Mouse (Mus musculus) layer of hippocampus, adult 9-10 months (tissue): ENCODE results near the gene Fgf9.

Source experiments
- DNase-seq: peaks from one replicate; pipeline ENCODE4 v3.0.0; 2022; ENCODE audit warnings: low spot score

Gene Fgf9

DNA sequence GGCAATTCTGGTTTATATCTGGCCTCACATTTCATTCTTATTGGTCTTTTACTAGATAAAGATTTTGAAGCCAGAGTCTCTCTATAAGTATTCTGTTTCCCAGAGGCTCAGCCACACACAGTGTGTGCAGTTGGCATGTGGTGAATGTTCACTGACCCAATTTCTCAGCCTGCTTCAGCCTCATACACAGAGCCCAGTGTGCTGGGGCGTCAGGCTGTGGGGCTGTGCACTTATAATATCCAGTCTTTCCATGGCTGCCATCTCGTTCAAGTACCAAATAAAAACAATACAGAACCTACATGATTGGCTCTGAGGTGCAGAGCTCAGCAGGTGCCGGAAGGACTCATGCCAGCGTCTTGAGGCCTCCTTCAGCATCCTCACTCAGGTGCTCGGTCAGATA is 19.1 kb downstream of the Fgf9 start:
- DNase-seq, result no peak

DNA sequence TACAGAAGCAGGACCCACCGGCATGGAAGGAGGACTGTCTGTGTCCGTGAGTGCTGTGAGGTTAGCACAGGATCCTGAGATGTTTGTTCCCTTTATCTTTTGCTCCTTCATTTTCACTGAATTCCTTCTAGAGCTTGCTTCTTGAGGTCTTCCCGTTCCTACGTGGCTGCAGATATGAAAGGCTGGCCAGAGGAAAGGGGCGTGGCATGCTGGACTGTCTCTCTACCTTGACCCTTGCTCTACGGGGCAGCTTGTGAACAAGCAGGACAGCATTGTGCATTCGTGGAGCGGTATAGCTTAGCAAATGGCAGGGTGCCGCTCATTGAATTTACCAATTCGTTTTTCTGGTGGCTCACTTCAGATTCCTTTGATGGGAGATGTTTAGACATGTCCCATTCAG is 21.0 kb downstream of the Fgf9 start:
- DNase-seq, result no peak

DNA sequence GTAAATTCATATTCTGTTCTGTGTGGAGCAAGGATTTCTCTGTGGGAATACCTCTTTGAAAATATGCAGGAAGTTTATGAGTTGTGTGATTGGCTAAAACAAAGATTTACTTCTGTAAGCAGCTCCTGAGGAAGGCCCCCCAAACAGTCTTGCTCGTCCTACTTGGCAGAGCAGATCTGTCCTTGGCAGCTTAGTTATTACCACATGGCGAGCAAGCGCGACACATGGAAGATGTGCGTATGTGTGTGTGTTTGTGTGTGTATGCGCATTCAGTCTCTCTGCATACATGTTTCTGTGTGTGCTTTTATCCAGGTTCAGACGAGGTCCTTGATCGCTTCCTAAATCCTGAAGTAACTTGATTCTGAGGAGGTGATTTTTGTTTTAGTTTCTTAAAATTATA is 29.3 kb downstream of the Fgf9 start:
- DNase-seq, result no peak

DNA sequence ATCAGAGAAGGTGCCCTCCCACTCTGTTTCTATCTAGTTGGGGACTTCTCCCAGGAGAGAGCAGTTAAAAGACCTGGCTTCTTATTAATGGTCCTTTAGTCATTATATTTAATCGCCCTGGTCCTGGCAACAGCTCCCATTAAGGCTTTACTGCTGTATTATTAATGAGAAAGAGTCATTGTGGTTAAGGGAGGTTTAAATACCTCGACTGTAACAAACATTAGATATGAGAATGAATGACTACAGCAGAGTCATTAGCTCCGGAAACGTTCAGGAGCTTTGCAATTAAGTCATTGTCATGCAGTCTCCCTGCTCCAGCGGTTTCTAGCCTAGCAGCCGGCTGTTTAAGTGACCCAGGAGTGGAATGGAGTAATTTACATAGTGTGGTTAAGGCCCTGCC is 31.0 kb downstream of the Fgf9 start:
- no peak for DNase-seq

DNA sequence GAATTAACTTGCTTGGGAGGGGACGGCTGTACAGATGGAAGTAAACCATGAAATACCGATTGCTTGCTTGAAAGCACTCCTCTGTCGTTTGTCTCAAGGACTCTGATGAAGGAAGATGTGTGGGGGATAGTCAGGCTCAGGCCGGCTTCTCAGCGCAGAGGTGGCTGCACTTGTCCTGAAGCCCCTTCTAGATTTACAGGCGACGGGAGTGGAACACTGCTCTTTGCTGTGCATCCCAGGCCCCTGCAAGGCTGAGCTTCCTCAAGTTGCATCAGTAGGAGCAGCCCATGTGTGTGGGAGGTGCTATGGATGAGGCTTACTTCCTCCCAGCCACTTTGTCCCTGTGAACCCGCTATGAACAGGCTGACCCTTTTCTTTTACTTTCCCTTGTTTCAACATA is 33.9 kb downstream of the Fgf9 start:
- no peak for DNase-seq

DNA sequence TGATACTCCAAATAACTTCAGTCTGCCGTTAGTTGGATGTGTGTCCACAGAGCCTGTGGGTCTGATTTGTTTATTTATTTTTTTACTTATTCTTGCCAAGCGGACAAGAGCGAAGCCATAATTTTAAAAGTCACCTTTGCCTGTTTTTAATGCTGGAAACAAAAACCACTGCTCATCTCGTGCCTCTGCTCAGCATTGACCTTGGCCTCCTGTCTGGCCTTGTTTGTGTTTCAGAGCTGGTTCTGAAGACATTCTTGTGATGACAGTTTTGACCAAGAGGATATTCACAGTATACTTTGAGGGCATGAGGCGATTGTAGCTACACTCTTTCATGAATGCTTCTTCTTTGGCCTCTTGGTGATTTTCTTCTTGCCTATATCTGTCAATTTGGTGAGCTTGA is 35.2 kb downstream of the Fgf9 start:
- DNase-seq, result no peak

DNA sequence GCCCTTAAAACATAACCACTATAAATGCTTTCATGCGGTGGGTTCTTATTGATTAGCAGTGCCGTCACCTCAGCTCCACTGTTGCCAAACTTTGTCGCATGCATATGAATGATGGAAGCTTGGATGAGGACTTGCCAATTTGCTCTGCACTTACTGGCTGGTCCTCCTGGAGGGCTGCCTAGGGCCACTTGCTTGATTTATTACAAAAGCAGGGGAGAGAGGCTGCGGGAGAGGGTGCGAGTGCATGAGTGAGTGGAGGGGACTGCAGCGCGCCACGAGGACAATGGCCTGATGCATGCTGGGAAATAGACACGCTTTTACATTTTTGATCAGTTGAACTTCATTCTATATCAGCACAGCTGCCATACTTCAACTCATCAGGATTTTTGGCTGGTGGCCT is 39.3 kb downstream of the Fgf9 start:
- DNase-seq, result no peak

DNA sequence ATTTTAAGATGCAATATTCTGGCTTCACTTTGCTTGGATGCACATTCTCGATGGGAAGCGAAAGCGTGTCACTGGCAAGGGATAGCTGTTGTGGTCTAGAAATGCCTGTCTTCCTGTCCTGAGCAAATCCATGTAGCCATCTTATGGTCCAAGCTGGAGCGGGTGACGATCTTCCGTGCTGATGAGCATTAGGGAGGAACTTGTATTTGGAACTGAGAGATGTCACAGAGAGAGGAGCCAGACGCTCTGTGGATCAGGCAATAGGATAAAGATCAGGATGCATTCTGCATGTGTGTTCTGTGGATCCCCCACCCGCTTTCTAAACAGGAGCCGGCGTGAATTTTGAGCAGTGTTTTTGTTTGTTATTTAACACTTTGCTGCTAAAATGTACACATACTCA is 41.2 kb downstream of the Fgf9 start:
- DNase-seq, result no peak

DNA sequence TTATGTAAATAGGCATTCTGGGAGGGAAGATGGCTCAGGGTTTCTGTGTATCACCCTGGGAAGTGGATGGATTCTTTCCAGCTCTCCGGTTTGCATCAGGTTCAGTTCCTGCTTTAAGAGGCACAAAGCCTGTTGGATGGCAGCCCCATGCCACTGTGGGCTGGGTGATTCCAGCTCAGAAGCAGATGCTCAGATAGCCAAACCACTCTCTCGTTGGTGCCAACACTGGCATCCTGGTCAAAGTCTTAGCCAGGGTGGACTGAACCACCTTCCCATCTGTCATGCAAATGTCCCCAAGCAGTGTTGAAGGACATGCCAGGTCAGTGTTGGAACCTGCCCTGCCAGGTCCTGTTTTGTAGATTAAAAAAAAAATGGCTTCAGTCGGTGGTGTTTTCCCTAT is 42.0 kb downstream of the Fgf9 start:
- DNase-seq, result no peak

DNA sequence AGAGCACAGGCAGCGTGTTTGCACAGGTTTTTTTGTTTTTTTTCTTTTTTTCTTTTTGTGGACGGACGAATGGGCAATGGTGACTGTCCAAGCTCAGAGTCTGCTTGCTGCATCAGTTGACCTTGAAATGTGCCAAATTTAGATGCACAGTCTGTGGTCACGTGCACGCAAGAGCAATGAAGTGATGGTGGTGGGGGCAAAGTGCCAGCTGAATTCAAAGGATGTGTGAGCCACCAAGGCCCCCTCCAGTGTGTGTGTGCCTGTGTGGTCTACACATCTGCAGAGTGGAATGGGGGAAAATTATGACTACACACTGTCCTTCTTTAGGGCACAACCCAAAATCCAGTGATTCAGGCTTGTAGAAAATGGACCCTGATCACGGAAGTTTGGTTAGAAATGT is 42.8 kb downstream of the Fgf9 start:
- DNase-seq, result no peak

DNA sequence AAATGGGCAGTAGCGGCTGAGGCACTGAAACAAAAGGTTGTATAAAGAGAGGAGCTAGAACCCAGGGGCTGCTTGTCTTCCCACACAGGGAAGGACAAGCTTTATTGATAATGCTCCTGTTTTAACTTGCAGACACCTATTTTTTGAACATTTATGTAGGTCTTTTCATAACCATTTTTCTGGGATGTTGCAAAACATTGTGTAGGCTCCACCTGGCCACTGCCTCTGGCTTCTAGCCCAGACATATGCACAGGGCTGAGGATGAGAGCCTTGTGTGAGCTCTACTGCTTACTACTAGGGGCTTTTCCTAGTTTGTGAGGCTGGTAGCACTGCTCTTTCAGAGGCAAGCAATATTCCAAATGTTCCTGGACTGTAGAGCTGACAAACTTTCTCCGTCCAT is 43.8 kb downstream of the Fgf9 start:
- no peak for DNase-seq

DNA sequence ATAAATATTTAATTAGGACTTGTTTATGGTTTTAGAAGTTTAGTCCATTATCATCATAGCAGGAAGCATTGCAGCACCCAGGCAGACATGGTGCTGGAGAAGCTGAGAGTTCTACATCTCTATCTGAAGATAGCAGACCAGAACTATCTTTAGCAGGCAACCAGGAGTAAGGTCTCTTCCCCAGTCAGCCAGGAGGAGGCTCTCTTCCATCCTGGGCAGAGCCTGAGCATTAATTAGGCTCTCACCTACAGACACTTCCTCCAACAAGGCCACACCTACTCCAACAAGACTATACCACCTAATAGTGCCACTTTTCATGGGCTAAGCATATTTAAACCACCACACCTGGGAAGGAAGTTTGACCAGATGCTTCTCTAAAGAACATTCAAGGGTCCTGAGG is 54.3 kb downstream of the Fgf9 start:
- DNase-seq, result no peak

DNA sequence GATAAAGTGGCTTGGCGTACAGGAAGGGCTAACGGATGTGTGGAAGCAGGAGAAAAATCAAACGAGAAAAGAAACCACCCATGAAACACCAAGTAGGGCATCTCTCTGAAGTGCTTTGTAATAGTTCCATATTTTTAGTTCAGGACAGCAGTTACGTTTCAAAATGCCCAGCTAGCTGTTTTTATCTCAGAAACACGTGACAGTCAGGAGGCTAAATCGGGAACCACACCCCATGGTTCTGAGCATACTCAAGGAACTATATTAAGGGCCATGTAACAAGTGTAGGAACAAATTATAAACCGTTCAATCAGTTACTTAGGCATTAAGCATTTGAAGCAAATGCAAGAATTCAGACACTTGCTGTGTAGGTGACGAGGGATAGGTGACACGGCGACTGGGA is 56.2 kb downstream of the Fgf9 start:
- no peak for DNase-seq

DNA sequence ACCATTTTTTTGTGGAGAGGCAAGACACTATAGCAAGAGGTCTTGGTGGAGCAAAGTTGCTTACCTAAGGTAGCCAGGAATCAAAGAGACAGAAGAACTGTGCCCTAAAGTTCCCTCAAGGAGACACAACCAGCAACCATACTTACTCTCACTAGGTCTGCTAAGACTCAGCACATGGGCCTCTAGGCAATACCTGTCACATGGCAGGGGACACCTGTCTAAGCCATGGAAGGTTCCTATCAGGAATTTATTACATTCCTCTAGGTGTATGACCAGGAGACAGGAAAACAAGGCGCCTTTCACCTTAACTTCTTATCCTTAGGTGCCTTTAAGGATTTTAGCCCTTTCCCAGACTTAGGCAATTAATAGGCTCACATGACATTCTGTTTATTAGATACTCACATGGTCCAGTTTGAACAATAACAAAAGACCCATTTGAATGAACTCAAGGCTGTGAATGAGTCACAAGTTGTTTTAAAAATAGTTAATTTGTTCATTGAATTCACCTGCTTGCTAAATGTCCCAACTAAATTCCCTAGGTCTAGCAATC is 69.2 kb downstream of the Fgf9 start:
- no peak for DNase-seq

DNA sequence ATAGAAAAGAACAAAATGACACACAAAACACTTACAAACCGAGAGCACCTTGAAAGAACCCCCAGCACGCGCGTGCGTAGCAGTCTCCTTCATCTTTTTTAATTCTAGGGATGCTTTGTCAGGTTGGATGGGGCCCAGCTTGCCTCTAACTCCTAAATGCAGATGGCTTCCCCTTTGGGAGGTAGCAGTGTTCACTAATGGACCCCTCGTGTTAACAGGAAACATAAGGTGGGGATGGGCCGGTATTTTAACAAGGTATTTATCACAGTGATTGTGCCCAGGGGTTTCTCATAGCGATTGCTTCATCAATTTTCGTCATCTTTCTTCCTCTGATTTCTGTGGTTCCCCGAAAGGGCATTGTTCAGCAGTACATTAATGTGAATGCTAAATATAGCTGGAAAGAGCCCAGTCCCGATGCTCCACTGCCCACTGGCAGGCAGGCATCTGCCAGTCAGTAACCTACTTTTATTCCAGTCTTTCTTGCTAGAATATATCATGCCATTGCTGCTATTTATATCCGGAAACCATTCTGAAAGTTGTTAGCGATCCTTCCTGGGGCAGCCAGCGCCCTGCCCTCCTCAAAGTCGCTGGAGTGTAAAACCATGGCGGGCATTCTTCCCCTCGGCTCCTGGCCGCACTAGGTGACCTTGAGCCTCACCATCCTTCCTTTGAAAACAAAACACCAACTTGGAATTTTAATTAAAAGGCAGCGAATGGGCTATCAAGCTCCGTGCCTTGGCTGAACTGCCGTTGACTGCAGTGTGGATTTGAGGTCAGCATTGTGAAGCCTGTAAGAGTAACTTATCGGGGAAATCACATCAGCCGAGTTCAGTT is 79.5 kb downstream of the Fgf9 start:
- no peak for DNase-seq

DNA sequence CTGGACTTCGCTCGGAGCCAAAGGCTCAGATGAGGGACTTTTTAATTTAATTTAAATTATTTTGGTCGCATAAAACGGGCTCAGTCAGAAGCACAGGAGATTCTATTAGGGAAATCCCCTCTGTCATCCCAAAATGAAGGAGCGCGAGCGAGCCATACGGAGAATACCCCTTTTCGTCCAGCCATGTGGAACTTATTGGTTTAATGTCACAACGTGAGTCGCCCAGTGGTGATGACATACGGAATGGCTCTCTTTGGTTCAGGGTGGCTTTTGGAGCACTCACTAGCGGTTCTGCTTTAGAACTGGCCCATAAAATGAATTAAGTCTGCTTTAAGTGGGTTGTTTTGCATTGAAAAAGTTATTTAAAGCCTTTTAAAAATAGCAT is 80.1 kb downstream of the Fgf9 start:
- no peak for DNase-seq

DNA sequence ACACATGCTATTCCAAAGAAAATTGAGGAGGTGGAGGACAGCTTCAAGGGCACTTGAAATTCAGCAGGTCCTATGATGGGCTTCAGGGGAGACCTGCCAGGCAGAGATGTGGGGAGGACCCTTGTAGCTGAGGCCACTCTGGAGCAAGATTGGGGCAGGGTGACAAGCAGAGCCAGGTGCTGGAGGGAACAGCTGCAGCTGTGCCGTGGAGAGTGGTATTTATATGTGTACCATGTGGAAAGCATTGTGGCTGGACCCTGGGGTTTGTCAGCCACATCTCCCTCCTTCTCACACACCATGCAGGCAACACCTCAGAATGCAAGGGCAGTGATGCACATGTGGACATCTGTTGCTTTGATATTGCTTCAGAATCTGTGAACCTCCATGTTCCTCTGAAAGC is 81.8 kb downstream of the Fgf9 start:
- no peak for DNase-seq

DNA sequence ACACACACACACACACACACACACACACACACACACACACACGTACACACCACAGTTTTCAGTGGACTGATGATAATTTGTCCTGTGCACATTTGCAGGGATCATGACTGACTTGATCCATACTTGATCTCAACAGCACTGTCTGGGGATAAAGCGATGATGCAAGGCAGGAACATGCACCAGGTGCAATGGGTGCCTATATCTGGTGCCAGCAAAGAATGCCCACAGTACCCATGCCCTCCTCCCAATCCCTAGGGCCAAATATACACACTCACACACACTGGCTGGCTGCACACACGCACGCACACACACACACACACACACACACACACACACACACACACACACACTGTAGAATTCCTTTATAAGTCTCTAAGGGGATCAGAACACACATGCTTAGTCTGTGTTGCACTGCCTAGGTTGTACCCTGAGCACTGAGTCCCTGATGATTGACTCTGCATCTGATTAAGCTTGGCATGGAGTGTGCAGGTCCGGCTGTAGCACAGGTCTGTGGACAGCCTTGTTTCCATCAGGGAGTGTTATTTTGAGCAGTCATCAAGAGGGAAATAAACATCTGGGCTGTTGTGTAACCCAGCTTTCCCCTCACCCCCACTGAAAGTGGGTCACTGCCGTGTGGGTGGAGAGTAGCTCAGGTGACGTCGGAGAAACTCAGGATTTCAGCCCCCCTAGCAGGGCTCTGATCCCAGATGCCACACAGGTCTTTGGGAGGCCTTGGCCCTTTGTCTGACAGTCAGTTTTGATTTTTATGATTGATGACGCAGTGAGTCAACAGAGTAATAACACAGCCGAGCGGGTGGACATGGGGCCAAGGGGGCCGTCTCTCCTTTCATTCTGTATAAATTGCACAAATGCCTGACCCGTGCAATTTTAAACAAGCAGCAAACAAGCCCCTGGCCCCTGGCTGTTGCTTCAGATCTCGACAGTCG is 83.4 kb downstream of the Fgf9 start:
- no peak for DNase-seq

DNA sequence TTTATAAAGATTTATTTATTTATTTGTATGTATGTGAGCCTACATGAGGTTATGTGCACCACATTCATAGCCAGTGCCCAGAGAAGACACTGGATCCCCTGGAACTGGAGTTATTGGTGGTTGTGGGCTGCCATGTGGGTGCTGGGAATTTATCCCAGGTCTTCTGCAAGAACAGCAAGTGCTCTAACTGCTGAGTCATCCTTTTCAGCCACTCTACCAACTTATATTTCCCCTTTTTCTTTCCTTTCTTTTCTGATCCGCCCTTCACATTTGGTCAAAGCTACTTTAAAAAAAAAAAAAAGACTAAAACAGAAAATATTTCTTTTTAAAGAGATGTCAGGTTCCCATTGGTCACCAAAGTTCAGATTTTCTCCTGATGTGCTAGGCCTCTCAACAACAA is 90.3 kb downstream of the Fgf9 start:
- DNase-seq, result no peak
